Mouse (Mus musculus) A20 (cell line): ENCODE measurements around the gene Pou2f1.
A peak's percentile ranks its signal among the peaks of the same experiment; 100 is the strongest.

Experiments
- DNase-seq: peaks from one replicate; pipeline ENCODE4 v3.0.0-alpha.2; 2011; ENCODE audit warnings: low read depth, low spot score

Pou2f1 gene

GRCm38 (mm10) chr1:166003181-166004022 is 924 bp upstream of the Pou2f1 start:
- peak; percentile 97 for DNase-seq

- no peak for DNase-seq
These were observed 481 bp downstream of the Pou2f1 start for GRCm38 (mm10) chr1:166001904-166002489.

GRCm38 (mm10) chr1:166001121-166001903 is 1.2 kb downstream of the Pou2f1 start:
- peak; percentile 93 for DNase-seq

GRCm38 (mm10) chr1:166000601-166001120 is 1.8 kb downstream of the Pou2f1 start:
- DNase-seq: no peak

- peak; percentile 33 for DNase-seq
These were observed 2.8 kb downstream of the Pou2f1 start for GRCm38 (mm10) chr1:165999709-166000108.

GRCm38 (mm10) chr1:165995661-165996055 is 6.8 kb downstream of the Pou2f1 start:
- DNase-seq: peak; percentile 50

- DNase-seq: peak; percentile 41
These were observed 7.3 kb downstream of the Pou2f1 start for GRCm38 (mm10) chr1:165995011-165995660.

GRCm38 (mm10) chr1:165994279-165994678 is 8.2 kb downstream of the Pou2f1 start:
- peak; percentile 28 for DNase-seq

GRCm38 (mm10) chr1:165993270-165994156 is 9.0 kb downstream of the Pou2f1 start:
- DNase-seq: no peak

- no peak for DNase-seq
These were observed 13.9 kb downstream of the Pou2f1 start for GRCm38 (mm10) chr1:165988536-165988935.

- DNase-seq: peak; percentile 39
These were observed 14.4 kb downstream of the Pou2f1 start for GRCm38 (mm10) chr1:165988072-165988471.

GRCm38 (mm10) chr1:165985743-165986360 is 16.6 kb downstream of the Pou2f1 start:
- DNase-seq: no peak

GRCm38 (mm10) chr1:165985186-165985585 is 17.3 kb downstream of the Pou2f1 start:
- no peak for DNase-seq

- no peak for DNase-seq
These were observed 25.6 kb downstream of the Pou2f1 start for GRCm38 (mm10) chr1:165976672-165977448.

- no peak for DNase-seq
These were observed 33.3 kb downstream of the Pou2f1 start for GRCm38 (mm10) chr1:165969001-165969690.

- peak; percentile 79 for DNase-seq
These were observed 35.3 kb downstream of the Pou2f1 start for GRCm38 (mm10) chr1:165967027-165967654.

- no peak for DNase-seq
These were observed 36.1 kb downstream of the Pou2f1 start for GRCm38 (mm10) chr1:165966156-165966914.
